Mouse (Mus musculus) embryonic facial prominence, embryonic 11.5 days (tissue): ENCODE data around the gene Nr2f2. TPM values are rescaled to one million over a fixed set of nuclear protein-coding genes. Genes with fewer than 3 reads are reported as not detected.
A peak's percentile ranks its signal among the peaks of the same experiment; 100 is the strongest.

Source experiments
- ATAC-seq: fragments of 200-750 bp; cut with Nextera tagmentation; replicated peaks from 2 replicates; pipeline ENCODE4 v1.8.0; 2017; ENCODE audit warnings: low read depth; ENCODE audit not compliant: insufficient number of reproducible peaks, low FRiP score, low TSS enrichment
- DNase-seq: peaks from one replicate; pipeline ENCODE4 v3.0.0-alpha.2; 2015; ENCODE audit warnings: low spot score
- H3K27ac ChIP-seq: fragments of 300-500 bp; sonication (generic); replicated peaks from 2 replicates; pipeline ENCODE4 v1.5.1; 2014; ENCODE audit warnings: mild to moderate bottlenecking, low read depth, low read length, control low read depth
- H3K27me3 ChIP-seq: fragments of 300-500 bp; sonication (generic); 2 replicates; pipeline ENCODE4 v1.6.1; 2014; ENCODE audit warnings: mild to moderate bottlenecking, low read length, moderate library complexity, mixed read lengths; ENCODE audit not compliant: control insufficient read depth, insufficient read depth
- H3K36me3 ChIP-seq: fragments of 300-500 bp; sonication (generic); replicated peaks from 2 replicates; pipeline ENCODE4 v1.6.1; 2014; ENCODE audit warnings: low read depth, mild to moderate bottlenecking, low read length, moderate library complexity, mixed read lengths; ENCODE audit not compliant: control insufficient read depth, insufficient read depth
- H3K4me1 ChIP-seq: fragments of 300-500 bp; sonication (generic); 2 replicates; pipeline ENCODE4 v1.6.1; 2014; ENCODE audit warnings: low read length, mixed read lengths; ENCODE audit not compliant: control insufficient read depth, insufficient read depth
- H3K4me2 ChIP-seq: fragments of 300-500 bp; sonication (generic); 2 replicates; pipeline ENCODE4 v1.6.1; 2014; ENCODE audit warnings: low read depth, mild to moderate bottlenecking, control low read depth, low read length, moderate library complexity
- H3K4me3 ChIP-seq: fragments of 300-500 bp; sonication (generic); 2 replicates; pipeline ENCODE4 v1.5.1; 2014; ENCODE audit warnings: low read depth, low read length, control low read depth
- H3K9ac ChIP-seq: fragments of 300-500 bp; sonication (generic); replicated peaks from 2 replicates; pipeline ENCODE4 v1.6.1; 2014; ENCODE audit warnings: mild to moderate bottlenecking, control low read depth, low read length
- H3K9me3 ChIP-seq: fragments of 300-500 bp; sonication (generic); replicated peaks from 2 replicates; pipeline ENCODE4 v1.6.1; 2016; ENCODE audit warnings: mild to moderate bottlenecking, low read length, inconsistent platforms, mixed read lengths; ENCODE audit not compliant: control insufficient read depth
- WGBS: fragments of 180-500 bp; shearing (Covaris S2); extraction: QIAGEN DNeasy Blood & Tissue Kit; methylation state at CpG from one replicate; pipeline ENCODE4 v1.1.7; 2014; 5-methylcytosine and 5-hydroxymethylcytosine counted together
- polyA plus RNA-seq: library from polyadenylated mRNA; unstranded; fragments of >200 nt; fragmentation: Nextera tagmentation; extraction: Ambion mirVana; gene quantifications from 2 replicates; pipeline ENCODE4 v1.2.1, GENCODE M21; 2014

The Nr2f2 gene
- polyA plus RNA-seq, 1 experiment from 2014 or later: 114 TPM

GRCm38 (mm10) chr7:70339998-70340630 lies 26.4 kb downstream of the Nr2f2 start:
- Histone ChIP-seq H3K4me2 (no peak overlapping the region), H3K4me3 (no peak overlapping the region), H3K36me3 (no peaks in the 10 kb centered on the region), H3K27me3 (peaks cover 33% of the 10 kb centered on the region), H3K27ac (no peak overlapping the region), H3K4me1 (peaks cover 3% of the 10 kb centered on the region), H3K9ac (no peak overlapping the region), H3K9me3 (no peaks in the 10 kb centered on the region)
- DNase-seq: no peak
- no peak for ATAC-seq
- 34% methylated on average over 12 of the region's 12 CpGs for WGBS

- H3K27ac ChIP-seq: no peak overlapping the region
- H3K36me3 ChIP-seq: no peaks in the 10 kb centered on the region
- ATAC-seq (no peak), DNase-seq (no peak)
- H3K9ac ChIP-seq: no peak overlapping the region
- H3K4me1 ChIP-seq: no peaks in the 10 kb centered on the region; the same call in 1 of the 2 replicates
- H3K9me3 ChIP-seq: no peaks in the 10 kb centered on the region
- WGBS: 14% methylated on average over 7 of the region's 7 CpGs
- no peak overlapping the region for H3K4me3 ChIP-seq
- no peak overlapping the region for H3K4me2 ChIP-seq
- H3K27me3 ChIP-seq: peaks cover 35% of the 10 kb centered on the region
Observed at GRCm38 (mm10) chr7:70338265-70338640, 28.3 kb downstream of the Nr2f2 start.

GRCm38 (mm10) chr7:70337581-70338264 lies 28.8 kb downstream of the Nr2f2 start:
- H3K9me3 ChIP-seq: no peaks in the 10 kb centered on the region
- H3K27me3 ChIP-seq: peaks cover 39% of the 10 kb centered on the region
- peak; percentile 56 for ATAC-seq
- H3K4me3 ChIP-seq: peak overlapping the region; percentile 22
- H3K4me2 ChIP-seq: peak overlapping the region; percentile 40
- H3K4me1 ChIP-seq: no peaks in the 10 kb centered on the region; the same call in 1 of the 2 replicates
- no peak overlapping the region; the same call in 1 of the 2 replicates for H3K27ac ChIP-seq
- H3K9ac ChIP-seq: peak overlapping the region; percentile 52
- DNase-seq: peak; percentile 60
- WGBS: 2% methylated on average over 34 of the region's 37 CpGs
- no peaks in the 10 kb centered on the region for H3K36me3 ChIP-seq

GRCm38 (mm10) chr7:70336571-70337240 lies 29.8 kb downstream of the Nr2f2 start:
- DNase-seq: peak; percentile 22
- no peaks in the 10 kb centered on the region for H3K9me3 ChIP-seq
- H3K36me3 ChIP-seq: no peaks in the 10 kb centered on the region
- no peak overlapping the region; the same call in 1 of the 2 replicates for H3K9ac ChIP-seq
- H3K4me3 ChIP-seq: no peak overlapping the region
- H3K27ac ChIP-seq: no peak overlapping the region
- no peak for ATAC-seq
- H3K4me1 ChIP-seq: no peaks in the 10 kb centered on the region; the same call in none of the 2 replicates
- H3K4me2 ChIP-seq: peak overlapping the region; percentile 2; the same call in 1 of the 2 replicates
- peaks cover 39% of the 10 kb centered on the region for H3K27me3 ChIP-seq
- WGBS: 13% methylated on average over 13 of the region's 13 CpGs

- ATAC-seq: no peak
- no peaks in the 10 kb centered on the region; the same call in none of the 2 replicates for H3K4me1 ChIP-seq
- H3K9ac ChIP-seq: no peak overlapping the region
- peaks cover 42% of the 10 kb centered on the region for H3K27me3 ChIP-seq
- DNase-seq: no peak
- no peak overlapping the region; the same call in 1 of the 2 replicates for H3K4me2 ChIP-seq
- H3K27ac ChIP-seq: no peak overlapping the region
- WGBS: 33% methylated on average over 3 of the region's 3 CpGs
- H3K4me3 ChIP-seq: no peak overlapping the region
- H3K36me3 ChIP-seq: no peaks in the 10 kb centered on the region
- H3K9me3 ChIP-seq: no peaks in the 10 kb centered on the region
Observed at GRCm38 (mm10) chr7:70336126-70336525, 30.4 kb downstream of the Nr2f2 start.

GRCm38 (mm10) chr7:70335411-70335810 lies 31.1 kb downstream of the Nr2f2 start:
- Histone ChIP-seq H3K36me3 (no peaks in the 10 kb centered on the region), H3K9me3 (no peaks in the 10 kb centered on the region), H3K4me2 (no peak overlapping the region), H3K4me1 (peaks cover 4% of the 10 kb centered on the region), H3K9ac (no peak overlapping the region), H3K27ac (no peak overlapping the region), H3K27me3 (peaks cover 46% of the 10 kb centered on the region), H3K4me3 (no peak overlapping the region)
- 13% methylated on average over 7 of the region's 7 CpGs for WGBS
- ATAC-seq (no peak), DNase-seq (no peak)

GRCm38 (mm10) chr7:70334836-70335235 lies 31.7 kb downstream of the Nr2f2 start:
- no peaks in the 10 kb centered on the region for H3K9me3 ChIP-seq
- WGBS: under 1% methylated on average over 17 of the region's 17 CpGs
- H3K4me1 ChIP-seq: peaks cover 4% of the 10 kb centered on the region
- H3K4me2 ChIP-seq: peak overlapping the region; percentile 42
- ATAC-seq (0 out of 2 replicates have a peak, but pooled peaks have one; percentile 19), DNase-seq (peak; percentile 90)
- no peaks in the 10 kb centered on the region for H3K36me3 ChIP-seq
- H3K4me3 ChIP-seq: 0 out of 2 replicates have a peak overlapping the region, but pooled peaks have one; percentile 12
- H3K27ac ChIP-seq: no peak overlapping the region
- H3K27me3 ChIP-seq: peaks cover 41% of the 10 kb centered on the region
- H3K9ac ChIP-seq: peak overlapping the region; percentile 59
